Mouse (Mus musculus): ENCODE measurements around the gene Tet1. TPM values are rescaled to one million over a fixed set of nuclear protein-coding genes. Genes with fewer than 3 reads are reported as not detected.
A peak's percentile ranks its signal among the peaks of the same experiment; 100 is the strongest.
"Not testable (repeated sequence)": the region's sequence is repeated elsewhere in the genome, so short reads cannot be mapped to it uniquely, and the experiment has no call there.

Tet1 gene
- 38.7 and 39.5 TPM in 2 replicates for polyA plus RNA-seq (2015; fragmentation: Nextera tagmentation; extraction: Ambion mirVana)

GRCm38 (mm10) chr10:62908896-62909295 lies at the start of gene Tet1:
Gene Tet1 (minus strand): TSS chr10:62908996.
- H3K36me3 ChIP-seq (ENCODE audit: control insufficient read depth, insufficient read depth, low read length); ATAC-seq; H3K9ac ChIP-seq (ENCODE audit: low read depth, low read length); H3K27me3 ChIP-seq (replicated peaks; ENCODE audit: control insufficient read depth, insufficient read depth, low read length); H3K4me2 ChIP-seq (ENCODE audit: low read length); H3K4me1 ChIP-seq (ENCODE audit: control insufficient read depth, insufficient read depth, low read depth, low read length); H3K4me3 ChIP-seq (ENCODE audit: low read length); H3K27ac ChIP-seq (ENCODE audit: low read depth, low read length); H3K9me3 ChIP-seq (ENCODE audit: control insufficient read depth, low read length): not testable (repeated sequence)
- WGBS = no CpG with 5 or more reads among the region's 1 CpGs

DNA sequence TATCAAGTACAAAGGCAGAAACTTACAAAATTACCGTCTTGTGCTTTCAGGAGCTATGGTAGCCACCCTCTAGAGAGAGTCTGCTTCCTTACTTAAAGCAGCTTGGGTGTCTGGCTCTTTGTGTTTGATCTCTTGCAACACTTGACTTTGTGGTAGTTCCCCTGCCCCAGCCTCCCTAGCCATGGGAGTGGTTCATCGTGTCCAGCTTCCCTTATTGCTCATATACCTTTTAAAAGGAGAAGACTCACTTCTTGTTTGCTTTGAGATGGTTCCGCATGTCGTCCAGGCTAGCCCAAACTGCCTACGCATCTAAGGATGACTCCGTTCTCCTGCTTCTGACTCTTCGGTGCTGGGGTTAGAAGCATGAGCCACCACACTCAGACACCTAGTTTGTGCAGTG lies 39.8 kb upstream of the Tet1 start:
- H3K4me2 ChIP-seq (ENCODE audit: low read length) = no peak overlapping the region
- no peak for ATAC-seq
- H3K27me3 ChIP-seq (replicated peaks; ENCODE audit: control insufficient read depth, insufficient read depth, low read length) = no peaks in the 10 kb centered on the region
- no peak overlapping the region for H3K27ac ChIP-seq (ENCODE audit: low read depth, low read length)
- WGBS = 97% methylated on average over 7 of the region's 7 CpGs
- H3K9ac ChIP-seq (ENCODE audit: low read depth, low read length) = no peak overlapping the region
- H3K36me3 ChIP-seq (ENCODE audit: control insufficient read depth, insufficient read depth, low read length) = peaks cover 7% of the 10 kb centered on the region
- H3K4me3 ChIP-seq (ENCODE audit: low read length) = no peak overlapping the region
- H3K9me3 ChIP-seq (ENCODE audit: control insufficient read depth, low read length) = no peaks in the 10 kb centered on the region
- H3K4me1 ChIP-seq (ENCODE audit: control insufficient read depth, insufficient read depth, low read depth, low read length) = 0 out of 2 replicates have a peak, but pooled peaks cover 2% of the 10 kb centered on the region

GRCm38 (mm10) chr10:62946738-62947471 lies 38.1 kb upstream of the Tet1 start, which contains the start of gene Dna2:
Gene Dna2 (plus strand): TSS chr10:62947026.
- peak; percentile 97 for ATAC-seq
- Histone ChIP-seq H3K9me3 (ENCODE audit: control insufficient read depth, low read length) (no peaks in the 10 kb centered on the region), H3K27me3 (replicated peaks; ENCODE audit: control insufficient read depth, insufficient read depth, low read length) (no peaks in the 10 kb centered on the region), H3K4me2 (ENCODE audit: low read length) (peak within 1 kb of the TSS; percentile 87), H3K4me1 (ENCODE audit: control insufficient read depth, insufficient read depth, low read depth, low read length) (0 out of 2 replicates have a peak, but pooled peaks cover 2% of the 10 kb centered on the region), H3K36me3 (ENCODE audit: control insufficient read depth, insufficient read depth, low read length) (peaks cover 18% of the 10 kb centered on the region), H3K27ac (ENCODE audit: low read depth, low read length) (peak within 1 kb of the TSS; percentile 78), H3K4me3 (ENCODE audit: low read length) (peak within 1 kb of the TSS; percentile 68), H3K9ac (ENCODE audit: low read depth, low read length) (peak within 1 kb of the TSS; percentile 74)
- WGBS = 0% methylated on average over 66 of the region's 68 CpGs

GRCm38 (mm10) chr10:62944975-62945580 lies 36.3 kb upstream of the Tet1 start:
- H3K27me3 ChIP-seq (replicated peaks; ENCODE audit: control insufficient read depth, insufficient read depth, low read length) = no peaks in the 10 kb centered on the region
- 92% methylated on average over 10 of the region's 10 CpGs for WGBS
- H3K9ac ChIP-seq (ENCODE audit: low read depth, low read length) = no peak overlapping the region
- peaks cover 18% of the 10 kb centered on the region for H3K36me3 ChIP-seq (ENCODE audit: control insufficient read depth, insufficient read depth, low read length)
- ATAC-seq = no peak
- H3K9me3 ChIP-seq (ENCODE audit: control insufficient read depth, low read length) = no peaks in the 10 kb centered on the region
- H3K4me1 ChIP-seq (ENCODE audit: control insufficient read depth, insufficient read depth, low read depth, low read length) = 0 out of 2 replicates have a peak, but pooled peaks cover 2% of the 10 kb centered on the region
- no peak overlapping the region for H3K4me2 ChIP-seq (ENCODE audit: low read length)
- H3K27ac ChIP-seq (ENCODE audit: low read depth, low read length) = no peak overlapping the region
- H3K4me3 ChIP-seq (ENCODE audit: low read length) = no peak overlapping the region

GRCm38 (mm10) chr10:62932381-62932780 lies 23.6 kb upstream of the Tet1 start:
- Histone ChIP-seq H3K36me3 (ENCODE audit: control insufficient read depth, insufficient read depth, low read length) (peaks cover 29% of the 10 kb centered on the region), H3K9me3 (ENCODE audit: control insufficient read depth, low read length) (no peaks in the 10 kb centered on the region), H3K27ac (ENCODE audit: low read depth, low read length) (no peak overlapping the region), H3K4me2 (ENCODE audit: low read length) (no peak overlapping the region), H3K4me1 (ENCODE audit: control insufficient read depth, insufficient read depth, low read depth, low read length) (no peaks in the 10 kb centered on the region), H3K4me3 (ENCODE audit: low read length) (no peak overlapping the region), H3K9ac (ENCODE audit: low read depth, low read length) (no peak overlapping the region), H3K27me3 (replicated peaks; ENCODE audit: control insufficient read depth, insufficient read depth, low read length) (no peaks in the 10 kb centered on the region)
- no peak for ATAC-seq
- WGBS = 88% methylated on average over 1 of the region's 1 CpGs

GRCm38 (mm10) chr10:62924096-62924635 lies 15.4 kb upstream of the Tet1 start:
- Histone ChIP-seq H3K9ac (ENCODE audit: low read depth, low read length) (no peak overlapping the region), H3K4me3 (ENCODE audit: low read length) (no peak overlapping the region), H3K4me1 (ENCODE audit: control insufficient read depth, insufficient read depth, low read depth, low read length) (peaks cover 11% of the 10 kb centered on the region), H3K36me3 (ENCODE audit: control insufficient read depth, insufficient read depth, low read length) (peaks cover 8% of the 10 kb centered on the region), H3K27ac (ENCODE audit: low read depth, low read length) (no peak overlapping the region), H3K27me3 (replicated peaks; ENCODE audit: control insufficient read depth, insufficient read depth, low read length) (no peaks in the 10 kb centered on the region), H3K9me3 (ENCODE audit: control insufficient read depth, low read length) (no peaks in the 10 kb centered on the region), H3K4me2 (ENCODE audit: low read length) (no peak overlapping the region)
- 85% methylated on average over 4 of the region's 4 CpGs for WGBS
- no peak for ATAC-seq

DNA sequence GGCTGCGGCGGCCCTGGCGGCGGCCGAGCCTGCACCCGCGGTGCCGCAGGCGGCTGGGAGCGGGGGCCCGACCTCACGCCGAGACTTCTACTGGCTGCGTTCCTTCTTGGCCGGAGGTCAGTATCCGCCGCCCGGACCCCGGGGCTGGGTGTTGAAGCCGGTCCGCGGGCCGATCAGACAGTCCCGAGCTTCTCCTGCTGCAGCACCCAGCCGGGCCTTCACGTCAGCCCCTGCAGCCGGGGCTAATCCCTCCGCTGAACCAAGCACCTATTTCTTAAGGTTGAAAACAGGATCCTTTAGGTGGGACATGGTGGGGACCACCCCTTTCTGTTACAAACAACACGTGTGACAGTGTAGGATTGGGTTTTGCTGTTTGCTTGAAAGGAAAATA lies 12.0 kb upstream of the Tet1 start:
- Histone ChIP-seq H3K27me3 (replicated peaks; ENCODE audit: control insufficient read depth, insufficient read depth, low read length) (no peaks in the 10 kb centered on the region), H3K4me1 (ENCODE audit: control insufficient read depth, insufficient read depth, low read depth, low read length) (peaks cover 11% of the 10 kb centered on the region), H3K27ac (ENCODE audit: low read depth, low read length) (peak overlapping the region; percentile 92), H3K4me3 (ENCODE audit: low read length) (peak overlapping the region; percentile 100), H3K4me2 (ENCODE audit: low read length) (peak overlapping the region; percentile 80), H3K9ac (ENCODE audit: low read depth, low read length) (peak overlapping the region; percentile 98), H3K9me3 (ENCODE audit: control insufficient read depth, low read length) (no peaks in the 10 kb centered on the region), H3K36me3 (ENCODE audit: control insufficient read depth, insufficient read depth, low read length) (no peaks in the 10 kb centered on the region)
- peak; percentile 82 for ATAC-seq
- under 1% methylated on average over 29 of the region's 29 CpGs for WGBS

- Histone ChIP-seq H3K27ac (ENCODE audit: low read depth, low read length) (peak within 1 kb of the TSS; percentile 92), H3K4me3 (ENCODE audit: low read length) (peak within 1 kb of the TSS; percentile 100), H3K36me3 (ENCODE audit: control insufficient read depth, insufficient read depth, low read length) (no peaks in the 10 kb centered on the region), H3K9me3 (ENCODE audit: control insufficient read depth, low read length) (no peaks in the 10 kb centered on the region), H3K4me2 (ENCODE audit: low read length) (peak within 1 kb of the TSS; percentile 80), H3K27me3 (replicated peaks; ENCODE audit: control insufficient read depth, insufficient read depth, low read length) (no peaks in the 10 kb centered on the region), H3K4me1 (ENCODE audit: control insufficient read depth, insufficient read depth, low read depth, low read length) (peaks cover 11% of the 10 kb centered on the region), H3K9ac (ENCODE audit: low read depth, low read length) (peak within 1 kb of the TSS; percentile 98)
- WGBS = 6% methylated on average over 46 of the region's 50 CpGs
- peak; percentile 98 for ATAC-seq
These were observed 11.3 kb upstream of the Tet1 start, which contains the start of gene Slc25a16 for GRCm38 (mm10) chr10:62919925-62920765. Gene Slc25a16 (plus strand): TSS chr10:62920633.

Measured in hindbrain, embryonic 16.5 days (tissue).